Mouse (Mus musculus) midbrain, embryonic 12.5 days (tissue): ENCODE results near the gene Nfat5. TPM values are rescaled to one million over a fixed set of nuclear protein-coding genes. Genes with fewer than 3 reads are reported as not detected.

ENCODE experiments used
- ATAC-seq: fragments of 200-750 bp; cut with Nextera tagmentation; 2 replicates; pipeline ENCODE4 v1.8.0; 2017; ENCODE audit warnings: low read depth, moderate TSS enrichment, moderate library complexity; ENCODE audit not compliant: low FRiP score
- H3K27ac ChIP-seq: fragments of 300-500 bp; sonication (generic); replicated peaks from 2 replicates; pipeline ENCODE4 v1.5.1; 2016; ENCODE audit warnings: mild to moderate bottlenecking
- H3K27me3 ChIP-seq: fragments of 300-500 bp; sonication (generic); 2 replicates; pipeline ENCODE4 v1.6.1; 2016; ENCODE audit warnings: mild to moderate bottlenecking
- H3K36me3 ChIP-seq: fragments of 300-500 bp; sonication (generic); 2 replicates; pipeline ENCODE4 v1.6.1; 2016
- H3K4me1 ChIP-seq: fragments of 300-500 bp; sonication (generic); 2 replicates; pipeline ENCODE4 v1.6.1; 2016
- H3K4me2 ChIP-seq: fragments of 300-500 bp; sonication (generic); replicated peaks from 2 replicates; pipeline ENCODE4 v1.6.1; 2016; ENCODE audit warnings: mild to moderate bottlenecking, moderate library complexity
- H3K4me3 ChIP-seq: fragments of 300-500 bp; sonication (generic); 2 replicates; pipeline ENCODE4 v1.5.1; 2016; ENCODE audit warnings: mild to moderate bottlenecking
- H3K9ac ChIP-seq: fragments of 300-500 bp; sonication (generic); replicated peaks from 2 replicates; pipeline ENCODE4 v1.6.1; 2016; ENCODE audit warnings: mild to moderate bottlenecking, moderate library complexity
- H3K9me3 ChIP-seq: fragments of 300-500 bp; sonication (generic); 2 replicates; pipeline ENCODE4 v1.6.1; 2016; ENCODE audit warnings: mild to moderate bottlenecking
- WGBS: fragments of 180-500 bp; shearing (Covaris S2); methylation state at CpG from one replicate; pipeline ENCODE4 v1.1.7; 2016; 5-methylcytosine and 5-hydroxymethylcytosine counted together
- polyA plus RNA-seq: library from polyadenylated mRNA; unstranded; fragments of >200 nt; fragmentation: Nextera tagmentation; extraction: Ambion mirVana; gene quantifications from 2 replicates; pipeline ENCODE4 v1.2.1, GENCODE M21; 2016

Nfat5 gene
- polyA plus RNA-seq, 1 experiment from 2014 or later: 14.3 TPM

GRCm38 (mm10) chr8:107268501-107268900 lies 24.8 kb upstream of the Nfat5 start:
- 83% methylated on average over 9 of the region's 9 CpGs for WGBS

GRCm38 (mm10) chr8:107269191-107269590 lies 24.1 kb upstream of the Nfat5 start:
- H3K4me2 ChIP-seq: no peak overlapping the region
- H3K27me3 ChIP-seq: no peaks in the 10 kb centered on the region
- H3K9ac ChIP-seq: no peak overlapping the region
- H3K4me1 ChIP-seq: 0 out of 2 replicates have a peak, but pooled peaks cover 5% of the 10 kb centered on the region
- no peak overlapping the region for H3K4me3 ChIP-seq
- H3K9me3 ChIP-seq: no peaks in the 10 kb centered on the region
- no peak overlapping the region for H3K27ac ChIP-seq
- no peaks in the 10 kb centered on the region for H3K36me3 ChIP-seq
- no peak for ATAC-seq

More at GRCm38 (mm10) chr8:107268501-107268900, 24.8 kb upstream of the Nfat5 start:
- Histone ChIP-seq H3K9me3 (no peaks in the 10 kb centered on the region), H3K9ac (no peak overlapping the region), H3K36me3 (no peaks in the 10 kb centered on the region), H3K4me3 (no peak overlapping the region), H3K4me1 (0 out of 2 replicates have a peak, but pooled peaks cover 5% of the 10 kb centered on the region), H3K4me2 (no peak overlapping the region), H3K27me3 (no peaks in the 10 kb centered on the region), H3K27ac (no peak overlapping the region)
- ATAC-seq: no peak

- no peak overlapping the region for H3K4me2 ChIP-seq
- H3K4me1 ChIP-seq: 0 out of 2 replicates have a peak, but pooled peaks cover 5% of the 10 kb centered on the region
- ATAC-seq: no peak
- H3K36me3 ChIP-seq: no peaks in the 10 kb centered on the region
- H3K9me3 ChIP-seq: no peaks in the 10 kb centered on the region
- H3K4me3 ChIP-seq: no peak overlapping the region
- H3K27me3 ChIP-seq: no peaks in the 10 kb centered on the region
- no peak overlapping the region for H3K27ac ChIP-seq
- 76% methylated on average over 3 of the region's 3 CpGs for WGBS
- H3K9ac ChIP-seq: no peak overlapping the region
These were observed 23.6 kb upstream of the Nfat5 start for GRCm38 (mm10) chr8:107269617-107270139.

- 0 out of 2 replicates have a peak, but pooled peaks cover 5% of the 10 kb centered on the region for H3K4me1 ChIP-seq
- 75% methylated on average over 4 of the region's 4 CpGs for WGBS
- H3K9me3 ChIP-seq: no peaks in the 10 kb centered on the region
- H3K9ac ChIP-seq: no peak overlapping the region
- no peaks in the 10 kb centered on the region for H3K27me3 ChIP-seq
- no peak overlapping the region for H3K27ac ChIP-seq
- ATAC-seq: no peak
- no peak overlapping the region for H3K4me3 ChIP-seq
- H3K36me3 ChIP-seq: no peaks in the 10 kb centered on the region
- H3K4me2 ChIP-seq: no peak overlapping the region
These were observed 23.0 kb upstream of the Nfat5 start for GRCm38 (mm10) chr8:107270287-107270686.

- Histone ChIP-seq H3K4me2 (no peak overlapping the region), H3K27ac (no peak overlapping the region)
These were observed 22.5 kb upstream of the Nfat5 start for GRCm38 (mm10) chr8:107270751-107271150.

GRCm38 (mm10) chr8:107277323-107277883 lies 15.9 kb upstream of the Nfat5 start:
- H3K4me3 ChIP-seq: no peak overlapping the region
- no peaks in the 10 kb centered on the region for H3K36me3 ChIP-seq
- no peaks in the 10 kb centered on the region for H3K27me3 ChIP-seq
- H3K9me3 ChIP-seq: no peaks in the 10 kb centered on the region
- H3K27ac ChIP-seq: no peak overlapping the region
- WGBS: 80% methylated on average over 5 of the region's 5 CpGs
- H3K9ac ChIP-seq: no peak overlapping the region
- H3K4me1 ChIP-seq: no peaks in the 10 kb centered on the region
- no peak for ATAC-seq
- no peak overlapping the region for H3K4me2 ChIP-seq

More at GRCm38 (mm10) chr8:107270751-107271150, 22.5 kb upstream of the Nfat5 start:
- Histone ChIP-seq H3K9me3 (no peaks in the 10 kb centered on the region), H3K27me3 (no peaks in the 10 kb centered on the region), H3K9ac (no peak overlapping the region), H3K36me3 (no peaks in the 10 kb centered on the region), H3K4me1 (0 out of 2 replicates have a peak, but pooled peaks cover 3% of the 10 kb centered on the region), H3K4me3 (no peak overlapping the region)
- 64% methylated on average over 11 of the region's 11 CpGs for WGBS
- ATAC-seq: no peak

- WGBS: 85% methylated on average over 1 of the region's 1 CpGs
- Histone ChIP-seq H3K4me2 (no peak overlapping the region), H3K36me3 (no peaks in the 10 kb centered on the region)
These were observed 14.7 kb upstream of the Nfat5 start for GRCm38 (mm10) chr8:107278571-107278970.

GRCm38 (mm10) chr8:107286686-107287085 lies 6.6 kb upstream of the Nfat5 start:
- no peaks in the 10 kb centered on the region for H3K9me3 ChIP-seq
- 64% methylated on average over 9 of the region's 9 CpGs for WGBS
- H3K4me3 ChIP-seq: no peak overlapping the region
- no peaks in the 10 kb centered on the region for H3K4me1 ChIP-seq
- no peak overlapping the region for H3K27ac ChIP-seq
- H3K4me2 ChIP-seq: no peak overlapping the region
- H3K36me3 ChIP-seq: no peaks in the 10 kb centered on the region
- ATAC-seq: no peak
- no peaks in the 10 kb centered on the region for H3K27me3 ChIP-seq
- no peak overlapping the region for H3K9ac ChIP-seq

More at GRCm38 (mm10) chr8:107278571-107278970, 14.7 kb upstream of the Nfat5 start:
- Histone ChIP-seq H3K4me1 (no peaks in the 10 kb centered on the region), H3K27ac (no peak overlapping the region), H3K9ac (no peak overlapping the region), H3K9me3 (no peaks in the 10 kb centered on the region), H3K4me3 (no peak overlapping the region), H3K27me3 (no peaks in the 10 kb centered on the region)
- ATAC-seq: no peak

GRCm38 (mm10) chr8:107287522-107287921 lies 5.7 kb upstream of the Nfat5 start:
- 37% methylated on average over 5 of the region's 5 CpGs for WGBS
- no peak overlapping the region for H3K9ac ChIP-seq
- H3K4me2 ChIP-seq: no peak overlapping the region
- no peak overlapping the region for H3K27ac ChIP-seq
- H3K4me1 ChIP-seq: no peaks in the 10 kb centered on the region
- no peak overlapping the region for H3K4me3 ChIP-seq
- H3K9me3 ChIP-seq: no peaks in the 10 kb centered on the region
- ATAC-seq: no peak
- H3K36me3 ChIP-seq: no peaks in the 10 kb centered on the region
- no peaks in the 10 kb centered on the region for H3K27me3 ChIP-seq

GRCm38 (mm10) chr8:107291171-107291601 lies 2.1 kb upstream of the Nfat5 start:
- Histone ChIP-seq H3K4me3 (no peak overlapping the region), H3K36me3 (no peaks in the 10 kb centered on the region), H3K27me3 (no peaks in the 10 kb centered on the region), H3K4me2 (no peak overlapping the region), H3K4me1 (peaks cover 7% of the 10 kb centered on the region; the same call in 1 of the 2 replicates), H3K9ac (no peak overlapping the region), H3K27ac (no peak overlapping the region), H3K9me3 (no peaks in the 10 kb centered on the region)
- WGBS: 86% methylated on average over 4 of the region's 4 CpGs
- no peak for ATAC-seq

- H3K36me3 ChIP-seq: no peaks in the 10 kb centered on the region
- peak; percentile 31 for ATAC-seq
- no peaks in the 10 kb centered on the region for H3K27me3 ChIP-seq
- H3K9ac ChIP-seq: peak overlapping the region; percentile 54
- peak overlapping the region; percentile 95 for H3K27ac ChIP-seq
- peak overlapping the region; percentile 50 for H3K4me2 ChIP-seq
- WGBS: 63% methylated on average over 18 of the region's 18 CpGs
- peak overlapping the region; percentile 93 for H3K4me3 ChIP-seq
- H3K4me1 ChIP-seq: peaks cover 7% of the 10 kb centered on the region; the same call in 1 of the 2 replicates
- H3K9me3 ChIP-seq: no peaks in the 10 kb centered on the region
These were observed 947 bp upstream of the Nfat5 start for GRCm38 (mm10) chr8:107292119-107292927.
